Mouse (Mus musculus) limb, embryonic 14.5 days (tissue): ENCODE measurements around the gene Dhx37. TPM values are rescaled to one million over a fixed set of nuclear protein-coding genes. Genes with fewer than 3 reads are reported as not detected.
"Not testable (repeated sequence)": the region's sequence is repeated elsewhere in the genome, so short reads cannot be mapped to it uniquely, and the experiment has no call there.

Experiments used
- ATAC-seq: fragments of 200-750 bp; cut with Nextera tagmentation; 2 replicates; pipeline ENCODE4 v1.8.0; 2017; ENCODE audit warnings: low read depth, moderate number of reproducible peaks, moderate TSS enrichment; ENCODE audit not compliant: low FRiP score
- DNase-seq: peaks from one replicate; pipeline ENCODE4 v3.0.0-alpha.2; 2015; ENCODE audit warnings: low spot score
- H3K27ac ChIP-seq: fragments of 300-500 bp; sonication (generic); replicated peaks from 2 replicates; pipeline ENCODE4 v1.5.1; 2014; ENCODE audit warnings: low read depth, mild to moderate bottlenecking, low read length, moderate library complexity, mixed read lengths
- H3K27me3 ChIP-seq: fragments of 300-500 bp; sonication (generic); 2 replicates; pipeline ENCODE4 v1.6.1; 2014; ENCODE audit warnings: low read length, mixed read lengths; ENCODE audit not compliant: control insufficient read depth, insufficient read depth
- H3K36me3 ChIP-seq: fragments of 300-500 bp; sonication (generic); 2 replicates; pipeline ENCODE4 v1.6.1; 2014; ENCODE audit warnings: mild to moderate bottlenecking, low read length, moderate library complexity, mixed read lengths; ENCODE audit not compliant: control insufficient read depth, insufficient read depth
- H3K4me1 ChIP-seq: fragments of 300-500 bp; sonication (generic); 2 replicates; pipeline ENCODE4 v1.6.1; 2014; ENCODE audit warnings: antibody characterized with exemption, low read length, mixed read lengths; ENCODE audit not compliant: control insufficient read depth, insufficient read depth
- H3K4me2 ChIP-seq: fragments of 300-500 bp; sonication (generic); replicated peaks from 2 replicates; pipeline ENCODE4 v1.6.1; 2014; ENCODE audit warnings: low read depth, mild to moderate bottlenecking, low read length, moderate library complexity; ENCODE audit not compliant: severe bottlenecking
- H3K4me3 ChIP-seq: fragments of 300-500 bp; sonication (generic); replicated peaks from 2 replicates; pipeline ENCODE4 v1.5.1; 2014; ENCODE audit warnings: low read length
- H3K9ac ChIP-seq: fragments of 300-500 bp; sonication (generic); 2 replicates; pipeline ENCODE4 v1.6.1; 2014; ENCODE audit warnings: mild to moderate bottlenecking, low read depth, low read length, moderate library complexity; ENCODE audit not compliant: severe bottlenecking
- H3K9me3 ChIP-seq: fragments of 300-500 bp; sonication (generic); 2 replicates; pipeline ENCODE4 v1.6.1; 2016; ENCODE audit warnings: low read length; ENCODE audit not compliant: control insufficient read depth
- POLR2A ChIP-seq: fragments of 200-500 bp; IDR thresholded peaks from 2 replicates; pipeline ENCODE4 v1.8.0; 2012; ENCODE audit warnings: inconsistent platforms, mild to moderate bottlenecking, moderate library complexity, borderline replicate concordance; ENCODE audit not compliant: insufficient read depth, insufficient read length; ENCODE audit errors: extremely low read depth
- WGBS: fragments of 180-500 bp; shearing (Covaris S2); extraction: QIAGEN DNeasy Blood & Tissue Kit; methylation state at CpG from one replicate; pipeline ENCODE4 v1.1.7; 2014; 5-methylcytosine and 5-hydroxymethylcytosine counted together
- polyA plus RNA-seq, 2 experiments: library from polyadenylated mRNA; depleted of rRNA in 1 of 2; stranded (reverse) in 1 of 2; unstranded in 1 of 2; fragments of >200 nt; fragmentation: Nextera tagmentation in 1 of 2; extraction: Ambion mirVana in 1 of 2; gene quantifications; 2 replicates each; pipeline versions ENCODE4 v1.2.1 to v1.2.3; 2012 to 2014

Dhx37 gene
- polyA plus RNA-seq, 2 experiments, result 5.4 to 21.9 TPM

DNA sequence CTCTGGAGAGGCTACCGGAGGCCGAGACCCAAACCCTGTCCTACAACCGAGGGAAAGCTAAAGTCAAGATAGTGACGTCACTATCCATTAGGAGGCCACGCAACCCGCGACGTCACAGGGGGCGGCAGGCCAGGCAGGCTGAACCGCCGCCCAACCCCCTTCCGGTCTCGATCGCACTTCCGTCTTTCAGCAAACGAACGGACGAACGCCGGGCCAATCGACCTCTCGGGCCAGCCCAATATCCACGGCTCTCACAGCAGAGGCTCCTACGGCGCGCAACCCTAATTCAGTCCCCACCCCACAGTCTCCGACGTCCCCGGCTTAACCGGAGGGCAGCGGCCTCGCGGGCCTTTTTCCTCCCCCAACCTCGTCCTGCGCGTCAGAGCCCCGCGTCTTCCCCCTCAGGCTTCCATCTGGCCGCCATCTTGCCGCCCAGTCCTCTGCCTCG is 44.8 kb downstream of the Dhx37 start, which contains the start of gene Gm10382:
Gene Gm10382 (plus strand): TSS at position 192 of the 448 bp plus-strand sequence.
- peak; percentile 80 for DNase-seq
- H3K36me3 ChIP-seq, result peaks cover 18% of the 10 kb centered on the region
- ATAC-seq, result no peak; the same call in 1 of the 2 replicates
- peak within 1 kb of the TSS; percentile 96 for H3K27ac ChIP-seq
- H3K4me1 ChIP-seq, result peaks cover 16% of the 10 kb centered on the region
- peak within 1 kb of the TSS; percentile 77 for H3K4me2 ChIP-seq
- no peaks in the 10 kb centered on the region for H3K27me3 ChIP-seq
- 5% methylated on average over 40 of the region's 41 CpGs for WGBS
- H3K9ac ChIP-seq, result peak within 1 kb of the TSS; percentile 98
- H3K9me3 ChIP-seq, result no peaks in the 10 kb centered on the region
- peak within 1 kb of the TSS; percentile 100 for H3K4me3 ChIP-seq
- no peak for TF ChIP-seq POLR2A

DNA sequence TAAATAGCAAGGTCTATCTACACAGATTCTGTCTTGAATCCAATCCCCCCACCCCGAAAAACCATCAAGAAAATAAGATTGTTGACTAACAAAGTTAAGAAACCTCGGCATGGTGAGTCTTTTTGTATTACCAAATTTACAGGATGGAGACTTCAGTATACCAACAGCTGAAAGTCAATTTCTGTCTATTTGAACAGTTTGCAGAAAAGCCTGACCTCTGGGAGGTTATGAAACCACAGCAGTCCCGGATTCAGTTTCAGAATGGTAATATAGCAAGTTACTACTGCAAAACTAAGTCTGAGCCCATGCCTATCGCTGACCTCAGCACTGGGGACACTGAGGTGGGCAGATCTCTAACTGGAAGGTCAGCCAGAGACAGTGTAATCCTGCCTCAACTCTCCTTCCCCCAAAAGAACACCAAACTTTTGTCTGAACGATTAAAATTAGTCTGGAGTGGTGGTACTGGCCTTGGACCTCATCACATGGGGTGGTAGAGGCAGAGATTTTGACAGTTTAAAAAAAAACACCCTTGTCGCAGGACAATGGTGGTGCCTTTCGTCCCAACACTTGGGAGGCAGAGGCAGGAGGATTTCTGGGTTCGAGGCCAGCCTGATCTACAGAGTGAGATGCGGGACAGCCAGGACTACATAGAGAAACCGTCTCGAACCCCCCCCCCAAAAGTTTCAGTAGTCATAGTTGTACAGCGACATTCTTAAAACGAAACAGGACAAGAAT is 45.4 kb downstream of the Dhx37 start:
- Histone ChIP-seq H3K36me3 (peaks cover 18% of the 10 kb centered on the region), H3K27me3 (no peaks in the 10 kb centered on the region), H3K4me3 (peak overlapping the region; percentile 100), H3K27ac (peak overlapping the region; percentile 96; the same call in 1 of the 2 replicates), H3K9ac (peak overlapping the region; percentile 98), H3K9me3 (no peaks in the 10 kb centered on the region), H3K4me2 (peak overlapping the region; percentile 77), H3K4me1 (peaks cover 10% of the 10 kb centered on the region)
- no peak for TF ChIP-seq POLR2A
- WGBS, result 29% methylated on average over 13 of the region's 13 CpGs
- no peak for DNase-seq
- ATAC-seq, result no peak

DNA sequence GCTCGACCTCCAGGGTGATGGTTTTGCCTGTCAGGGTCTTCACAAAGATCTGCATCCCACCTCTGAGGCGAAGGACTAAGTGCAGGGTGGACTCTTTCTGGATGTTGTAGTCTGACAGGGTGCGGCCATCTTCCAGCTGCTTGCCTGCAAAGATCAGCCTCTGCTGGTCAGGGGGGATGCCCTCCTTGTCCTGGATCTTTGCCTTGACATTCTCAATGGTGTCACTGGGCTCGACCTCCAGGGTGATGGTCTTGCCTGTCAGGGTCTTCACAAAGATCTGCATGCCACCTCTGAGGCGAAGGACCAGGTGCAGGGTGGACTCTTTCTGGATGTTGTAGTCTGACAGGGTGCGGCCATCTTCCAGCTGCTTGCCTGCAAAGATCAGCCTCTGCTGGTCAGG is 46.6 kb downstream of the Dhx37 start:
- not testable (repeated sequence) for DNase-seq, ATAC-seq, H3K4me3 ChIP-seq, H3K4me2 ChIP-seq, H3K9me3 ChIP-seq, H3K4me1 ChIP-seq, H3K27ac ChIP-seq, H3K27me3 ChIP-seq, H3K9ac ChIP-seq
- WGBS, result 100% methylated on average over 5 of the region's 6 CpGs
- H3K36me3 ChIP-seq, result peaks cover 18% of the 10 kb centered on the region

DNA sequence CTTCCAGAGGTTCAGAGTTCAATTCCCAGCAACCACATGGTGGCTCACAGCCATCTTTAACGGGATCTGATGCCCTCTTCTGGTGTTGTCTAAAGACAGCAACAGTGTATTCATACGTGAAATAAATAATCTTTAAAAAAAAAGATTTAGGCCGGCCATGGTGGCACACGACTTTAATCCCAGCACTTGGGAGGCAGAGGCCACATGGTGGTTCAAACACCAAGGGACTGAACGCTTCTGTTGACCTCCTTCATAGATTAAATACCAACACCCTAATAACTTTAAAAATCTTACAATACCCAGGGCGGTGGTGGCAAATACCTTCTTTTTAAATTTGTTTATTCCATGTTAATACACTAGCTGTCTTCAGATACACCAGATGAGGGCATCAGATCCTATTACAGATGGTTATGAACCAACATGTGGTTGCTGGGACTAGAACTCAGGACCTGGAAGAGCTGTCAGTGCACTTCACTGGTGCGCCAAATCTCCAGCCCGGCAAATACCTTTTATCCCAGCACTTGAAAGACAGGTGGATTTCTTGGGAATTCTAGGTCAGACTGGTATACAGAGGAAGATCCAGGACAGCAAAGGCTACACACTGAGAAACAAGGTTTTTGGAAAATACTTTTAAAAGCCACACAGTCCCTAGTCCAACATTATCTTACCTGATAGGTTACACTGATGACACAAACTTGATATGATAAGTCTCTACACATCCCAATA is 48.5 kb downstream of the Dhx37 start:
- no peak overlapping the region for H3K4me2 ChIP-seq
- no peak for ATAC-seq
- no peak overlapping the region for H3K27ac ChIP-seq
- no peak overlapping the region for H3K9ac ChIP-seq
- DNase-seq, result no peak
- H3K27me3 ChIP-seq, result no peaks in the 10 kb centered on the region
- peaks cover 5% of the 10 kb centered on the region; the same call in 1 of the 2 replicates for H3K4me1 ChIP-seq
- no peaks in the 10 kb centered on the region for H3K9me3 ChIP-seq
- peaks cover 18% of the 10 kb centered on the region for H3K36me3 ChIP-seq
- TF ChIP-seq POLR2A, result no peak
- WGBS, result 85% methylated on average over 8 of the region's 8 CpGs
- H3K4me3 ChIP-seq, result no peak overlapping the region

DNA sequence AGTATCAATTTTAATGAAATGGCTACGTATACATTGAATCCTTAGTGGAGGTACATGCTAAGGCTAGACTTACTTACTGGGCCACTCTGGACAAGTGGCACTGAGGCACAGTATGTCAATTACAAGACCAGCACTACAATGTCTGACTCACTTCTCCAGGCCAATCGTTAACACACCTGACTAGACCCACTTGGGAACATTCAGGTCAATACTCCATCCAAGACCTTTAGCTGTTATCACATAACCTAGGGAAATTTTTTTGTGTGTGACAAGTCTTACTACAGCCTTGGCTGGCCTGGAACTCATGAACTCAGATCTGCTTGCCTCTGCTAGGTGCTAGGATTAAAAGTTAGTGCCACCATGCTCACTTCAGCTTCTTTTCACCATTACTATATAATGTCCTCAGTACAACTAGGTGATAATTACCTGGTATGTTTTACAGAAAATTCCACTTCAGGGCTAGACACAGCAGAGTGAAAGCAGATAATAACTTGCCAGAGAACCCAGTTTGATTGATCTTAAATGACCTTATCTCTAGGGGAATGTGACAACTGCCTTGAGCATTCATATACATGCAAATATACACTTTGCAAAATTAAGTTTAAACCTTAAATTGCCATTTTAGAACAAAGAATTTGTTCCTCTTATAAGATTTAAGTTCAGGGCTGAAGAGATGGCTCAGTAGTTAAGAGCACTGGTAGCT is 49.3 kb downstream of the Dhx37 start:
- no peaks in the 10 kb centered on the region for H3K27me3 ChIP-seq
- no peak overlapping the region for H3K27ac ChIP-seq
- H3K36me3 ChIP-seq, result peaks cover 18% of the 10 kb centered on the region
- no peak overlapping the region for H3K9ac ChIP-seq
- 88% methylated on average over 2 of the region's 2 CpGs for WGBS
- H3K4me3 ChIP-seq, result no peak overlapping the region
- no peak for DNase-seq
- no peak overlapping the region for H3K4me2 ChIP-seq
- no peak for ATAC-seq
- TF ChIP-seq POLR2A, result no peak
- no peaks in the 10 kb centered on the region for H3K9me3 ChIP-seq
- peaks cover 5% of the 10 kb centered on the region; the same call in 1 of the 2 replicates for H3K4me1 ChIP-seq
